Mouse (Mus musculus) right cerebral cortex, postnatal 36 days (tissue): ENCODE data around the gene Emc6.

ENCODE experiments used
- DNase-seq, 2 experiments: peaks; one replicate each; pipeline ENCODE4 v3.0.0; 2022; ENCODE audit warnings: low spot score in 2 of 2, mixed read lengths in 1 of 2

The Emc6 gene

GRCm38 (mm10) chr11:73176186-73176585 lies 651 bp downstream of the Emc6 start:
- DNase-seq: no peak

GRCm38 (mm10) chr11:73175612-73176011 lies 1.2 kb downstream of the Emc6 start:
- DNase-seq: no peak

GRCm38 (mm10) chr11:73172186-73172585 lies 4.7 kb downstream of the Emc6 start:
- no peak for DNase-seq

DNA sequence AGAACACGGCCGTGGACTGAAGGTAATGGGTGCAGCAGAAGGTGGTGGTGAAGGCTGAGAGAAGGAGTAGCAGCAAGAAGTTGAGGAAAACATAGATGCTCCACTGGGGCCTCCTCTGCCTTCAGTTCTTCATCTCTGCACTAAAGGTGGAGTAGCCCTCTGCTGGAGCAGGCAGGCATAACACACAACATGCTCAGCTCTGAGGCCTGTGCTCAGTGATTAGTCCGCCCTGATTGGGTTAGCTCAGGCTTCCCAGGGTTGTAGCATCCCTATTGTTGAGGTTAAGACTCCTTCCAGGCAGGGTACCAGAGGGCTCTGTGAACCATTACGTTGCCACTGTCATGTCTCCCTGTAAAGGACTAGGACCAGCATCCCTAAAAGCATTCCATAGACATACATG lies 7.6 kb downstream of the Emc6 start:
- DNase-seq: peak; percentile 19 to 25

GRCm38 (mm10) chr11:73168576-73168975 lies 8.3 kb downstream of the Emc6 start:
- no peak for DNase-seq

- DNase-seq: no peak
These were observed 8.8 kb downstream of the Emc6 start for GRCm38 (mm10) chr11:73168071-73168470.

DNA sequence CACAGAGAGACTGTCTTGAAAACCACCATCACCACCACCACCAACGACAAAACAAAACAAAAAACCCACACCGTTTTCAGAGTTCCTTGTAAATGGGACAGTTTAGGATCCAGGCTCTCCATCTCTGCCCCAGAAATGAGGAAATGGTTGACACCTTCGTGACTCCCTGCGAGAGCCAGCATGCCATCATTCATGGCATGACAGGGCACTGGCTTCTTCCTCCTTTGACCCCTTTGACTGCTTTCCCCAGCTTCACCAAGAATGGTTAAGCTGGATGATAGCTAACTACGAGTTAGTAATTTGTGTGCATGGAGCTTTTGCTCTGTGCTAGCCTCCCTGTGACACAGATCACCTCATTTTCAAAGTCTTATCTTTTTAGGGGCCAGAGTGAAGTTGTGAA lies 14.6 kb downstream of the Emc6 start:
- no peak for DNase-seq

- DNase-seq: no peak
These were observed 15.2 kb downstream of the Emc6 start for GRCm38 (mm10) chr11:73161616-73162015.

DNA sequence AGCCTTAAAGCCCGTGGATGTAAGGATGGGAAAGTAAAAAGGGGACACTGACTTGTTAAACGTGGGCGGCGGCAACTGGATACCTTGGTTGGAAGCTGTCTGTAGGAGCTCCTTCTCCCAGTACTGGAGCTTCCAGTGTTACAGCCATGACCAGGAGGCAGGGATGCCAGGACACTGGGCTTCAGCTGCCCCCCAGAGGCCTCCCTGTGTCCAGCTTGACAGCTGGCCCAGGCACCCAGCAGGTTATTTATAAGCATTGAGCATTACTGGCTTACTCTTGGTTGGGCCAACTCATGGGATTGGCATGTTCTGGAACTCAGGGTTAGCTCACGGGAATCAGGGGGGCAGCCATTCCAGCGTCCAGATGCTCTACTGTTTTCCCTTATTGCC lies 16.0 kb downstream of the Emc6 start:
- DNase-seq: no peak

DNA sequence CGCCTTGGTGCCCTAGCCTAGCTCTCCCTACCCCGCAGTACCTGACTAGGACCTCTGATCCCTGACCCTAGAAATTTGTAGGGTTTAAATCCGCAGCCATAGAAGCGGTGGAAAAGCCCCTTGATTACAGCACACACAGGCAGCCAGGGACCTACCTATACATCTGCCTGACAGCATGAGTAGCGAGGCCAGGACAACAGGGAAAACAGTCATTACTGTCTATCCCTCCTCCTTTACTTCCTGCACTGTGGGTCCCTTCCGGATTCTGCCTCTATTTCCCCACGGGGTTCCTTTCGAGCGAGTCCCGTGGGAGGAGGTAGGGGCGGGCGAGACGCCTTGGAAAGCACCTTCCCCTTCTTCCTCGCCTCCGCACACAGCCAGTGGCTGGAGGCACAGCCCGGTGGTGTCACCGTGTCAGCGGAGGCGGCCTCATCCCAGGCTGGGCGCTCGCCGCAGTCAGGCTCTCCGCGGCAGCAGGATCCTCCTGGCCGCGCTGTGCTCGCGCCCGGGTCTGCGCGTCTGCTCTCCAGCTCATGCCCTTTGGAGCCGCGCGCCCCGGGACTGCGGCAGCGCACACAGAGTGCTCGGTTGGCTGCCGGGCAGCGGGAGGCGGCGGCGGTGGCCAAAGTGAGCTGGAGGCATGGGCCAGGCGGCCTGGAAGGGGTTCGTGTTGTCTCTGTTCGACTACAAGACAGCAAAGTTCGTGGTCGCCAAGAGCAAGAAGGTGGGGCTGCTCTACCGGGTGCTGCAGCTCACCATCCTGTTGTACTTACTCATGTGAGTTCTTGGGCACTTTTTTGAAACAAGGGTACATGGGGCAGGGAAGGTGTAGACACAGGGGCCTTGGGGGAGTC lies 16.7 kb downstream of the Emc6 start, which contains the start of gene P2rx5:
Gene P2rx5 (plus strand): TSS at position 465 of the 854 bp plus-strand sequence.
- no peak for DNase-seq

DNA sequence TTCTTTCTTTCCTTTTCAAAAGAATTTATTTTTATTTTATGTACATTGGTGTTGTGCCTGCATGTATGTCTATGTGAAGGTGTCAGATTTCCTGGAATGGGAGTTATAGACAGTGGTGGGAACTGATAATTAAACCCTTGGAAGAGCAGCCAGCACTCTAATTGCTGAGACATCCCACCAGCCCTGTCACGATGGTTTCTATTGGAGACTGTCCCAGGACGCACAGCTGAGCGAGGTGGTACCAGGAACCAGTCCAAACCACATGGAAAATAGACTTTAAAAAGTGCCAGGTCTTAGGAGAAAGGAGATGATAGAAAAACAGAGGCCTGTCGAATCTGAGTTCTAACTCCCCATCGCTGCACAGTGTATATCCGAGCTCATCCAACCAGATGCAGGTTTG lies 21.8 kb downstream of the Emc6 start:
- DNase-seq: no peak

DNA sequence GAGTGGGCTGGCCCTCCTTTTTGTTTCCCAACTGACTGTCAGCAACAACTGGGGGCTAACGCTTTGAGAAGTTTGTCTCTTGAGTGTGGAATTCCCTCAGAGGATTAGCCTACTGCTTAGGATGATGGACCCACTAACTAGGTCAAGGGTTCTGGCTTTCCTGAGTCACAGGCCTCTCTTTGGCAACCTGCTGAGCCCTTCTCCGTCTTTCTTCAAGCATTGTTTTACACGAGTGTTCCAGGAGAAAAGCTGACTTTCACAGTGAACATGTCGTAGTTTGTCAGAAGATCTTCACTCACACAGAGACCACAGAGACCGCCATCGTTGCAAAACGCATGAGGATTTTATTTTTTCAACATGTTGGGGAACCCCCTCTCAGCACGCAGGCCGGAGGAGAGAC lies 28.6 kb downstream of the Emc6 start:
- DNase-seq: no peak

DNA sequence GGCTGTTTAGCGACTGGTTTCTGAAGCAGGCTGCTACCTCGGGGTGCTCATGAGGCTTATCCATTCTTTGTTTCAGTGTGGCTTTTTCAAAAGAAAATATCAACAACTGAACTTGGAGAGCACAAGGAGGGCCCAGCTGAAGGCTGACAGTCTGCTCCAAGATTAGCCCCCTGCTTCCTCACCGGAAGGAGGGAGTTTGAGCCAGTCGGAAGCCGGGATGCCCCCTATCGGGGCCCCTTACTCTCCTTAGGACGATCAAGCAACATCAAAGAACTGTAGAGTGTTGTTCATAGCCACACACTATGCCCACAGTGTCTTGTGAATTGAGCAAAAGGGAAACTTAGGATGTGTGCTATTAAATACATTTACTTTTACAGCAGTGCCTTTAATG lies 29.9 kb downstream of the Emc6 start:
- no peak for DNase-seq

DNA sequence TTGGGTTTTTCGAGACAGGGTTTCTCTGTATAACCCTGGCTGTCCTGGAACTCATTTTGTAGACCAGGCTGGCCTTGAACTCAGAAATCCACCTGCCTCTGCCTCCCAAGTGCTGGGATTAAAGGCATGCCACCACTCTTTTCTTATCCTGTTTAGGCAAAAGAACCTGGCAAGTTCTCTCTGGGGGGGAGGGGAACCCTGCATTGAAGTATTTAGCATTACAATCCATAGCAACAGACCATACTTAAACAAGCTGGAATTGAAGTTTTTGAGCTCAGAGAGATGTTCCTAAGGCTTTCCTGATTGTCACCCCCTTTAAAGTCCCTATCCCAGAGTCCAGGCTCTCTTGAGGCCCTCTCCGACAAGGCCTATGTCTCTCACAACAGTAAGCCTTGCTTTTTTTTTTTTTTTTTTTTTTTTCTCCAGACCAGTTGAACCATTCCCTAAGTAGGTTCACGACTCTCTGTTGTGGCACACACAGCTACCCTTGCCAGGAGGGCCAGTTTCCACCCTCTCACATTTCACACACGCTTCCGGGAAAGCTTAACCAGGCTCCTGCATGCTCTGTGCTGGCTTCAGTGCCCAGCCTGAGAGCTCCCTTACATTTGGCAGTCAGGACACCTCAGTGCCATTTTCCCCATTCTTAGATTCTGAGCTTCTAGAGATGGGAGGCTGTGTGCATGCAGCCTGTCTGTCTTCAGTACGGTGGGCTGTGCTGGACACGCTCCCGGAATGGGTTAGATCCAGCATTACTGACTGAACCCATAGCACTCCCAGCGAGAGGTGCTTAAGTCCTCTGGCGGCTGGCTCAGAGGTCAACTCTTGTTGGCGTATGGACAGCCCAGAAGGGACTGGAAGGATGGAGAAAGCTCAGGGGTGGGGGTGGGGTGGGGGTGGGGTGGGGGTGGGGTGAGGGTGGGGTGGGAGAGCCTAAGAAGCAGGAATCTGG lies 30.5 kb downstream of the Emc6 start:
- DNase-seq: no peak

GRCm38 (mm10) chr11:73144261-73144681 lies 32.6 kb downstream of the Emc6 start:
- no peak for DNase-seq

DNA sequence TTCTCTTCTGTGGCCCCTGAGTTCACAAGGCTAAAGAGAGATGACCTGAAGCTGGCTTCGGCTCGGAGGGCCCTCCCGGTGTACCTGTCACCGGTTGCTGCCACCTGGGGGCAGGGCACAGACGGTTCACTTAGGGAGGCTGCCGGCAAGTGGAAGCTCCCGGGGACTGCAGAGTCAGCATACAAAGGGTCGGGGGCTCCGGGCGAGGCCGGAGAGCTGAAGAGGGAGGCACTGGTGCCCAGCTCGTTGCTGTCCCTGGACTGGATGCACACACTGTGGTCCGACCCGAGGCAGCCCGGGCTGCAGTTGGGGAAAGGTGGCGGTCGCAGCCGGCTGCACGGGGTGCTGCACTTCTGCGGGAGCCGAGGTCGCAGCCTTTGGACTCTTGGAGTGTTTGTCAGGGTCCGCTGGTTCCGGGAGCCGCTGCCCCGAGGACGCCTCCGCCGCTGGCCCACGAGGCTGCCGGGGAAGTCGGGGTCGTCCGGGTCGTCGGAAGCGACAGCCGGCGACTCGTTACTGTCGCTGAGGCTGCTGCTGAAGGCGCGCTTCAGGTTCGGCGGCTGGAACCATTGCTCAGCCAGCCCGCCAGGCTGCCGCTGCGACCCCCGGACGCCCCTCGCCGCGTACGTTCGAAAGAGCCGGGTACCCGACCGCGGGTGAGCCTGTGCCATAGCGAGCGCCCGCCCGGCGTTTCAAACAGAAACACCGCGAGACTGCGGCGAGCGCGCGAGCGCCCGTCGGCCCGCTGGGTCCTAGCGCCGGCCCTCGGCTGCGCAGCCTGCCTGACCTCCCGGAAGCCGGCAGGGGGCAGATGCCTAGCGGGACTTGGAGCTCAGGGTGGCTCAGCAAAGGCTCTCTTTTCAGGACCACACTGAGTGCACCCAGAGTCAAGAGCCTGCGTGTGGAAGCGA lies 39.0 kb downstream of the Emc6 start, which contains the start of gene Haspin:
Gene Haspin (minus strand): TSS at position 704 of the 911 bp plus-strand sequence.
- DNase-seq: peak; percentile 63 to 77

DNA sequence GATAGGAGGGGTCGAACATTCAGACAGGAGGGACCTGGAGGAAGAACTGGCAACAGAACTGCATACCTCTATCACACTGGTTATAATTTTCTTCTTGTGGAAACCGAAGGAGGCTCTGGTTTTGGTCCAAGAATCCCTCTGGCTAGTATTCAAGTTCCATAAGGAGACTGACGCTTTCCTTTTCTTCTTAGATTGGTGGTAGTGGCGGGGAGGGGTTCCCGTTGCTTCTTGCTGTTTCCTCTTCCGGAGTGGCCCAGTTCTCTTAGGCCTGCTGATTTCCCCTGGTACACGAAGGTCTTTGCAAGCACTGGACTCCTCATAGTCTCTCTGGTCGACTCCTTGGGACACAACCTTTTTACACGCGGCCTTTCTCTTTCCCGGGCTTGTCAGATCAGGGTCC lies 39.7 kb downstream of the Emc6 start:
- DNase-seq: no peak

- DNase-seq: no peak
These were observed 40.2 kb downstream of the Emc6 start for GRCm38 (mm10) chr11:73136587-73136986.

DNA sequence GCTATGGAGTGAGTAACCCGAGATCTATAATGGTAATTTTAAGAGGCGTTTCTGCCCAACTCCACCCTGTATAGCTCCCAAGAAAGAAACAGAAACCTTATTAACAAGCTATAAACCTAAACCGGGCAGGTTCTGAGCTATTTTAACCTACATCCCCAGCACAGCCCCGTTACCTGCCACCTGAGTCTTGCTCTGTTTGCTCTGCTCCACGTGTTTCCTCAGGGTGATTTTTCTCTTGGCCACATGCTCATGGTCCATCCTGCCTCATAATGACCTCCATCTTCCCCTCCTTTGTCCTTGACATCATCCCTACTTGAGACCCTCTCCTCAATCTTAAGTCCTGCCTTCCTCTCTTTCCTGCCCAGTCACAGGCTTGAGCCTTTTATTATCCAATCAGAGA lies 42.6 kb downstream of the Emc6 start:
- DNase-seq: no peak

GRCm38 (mm10) chr11:73132999-73133398 lies 43.8 kb downstream of the Emc6 start:
- DNase-seq: no peak

- DNase-seq: peak in 1 of 2 experiments; percentile 13
These were observed 45.8 kb downstream of the Emc6 start for GRCm38 (mm10) chr11:73131020-73131419.
